15 mouse cellular contexts compared by ENCODE assay signal in the genomic region with DNA sequence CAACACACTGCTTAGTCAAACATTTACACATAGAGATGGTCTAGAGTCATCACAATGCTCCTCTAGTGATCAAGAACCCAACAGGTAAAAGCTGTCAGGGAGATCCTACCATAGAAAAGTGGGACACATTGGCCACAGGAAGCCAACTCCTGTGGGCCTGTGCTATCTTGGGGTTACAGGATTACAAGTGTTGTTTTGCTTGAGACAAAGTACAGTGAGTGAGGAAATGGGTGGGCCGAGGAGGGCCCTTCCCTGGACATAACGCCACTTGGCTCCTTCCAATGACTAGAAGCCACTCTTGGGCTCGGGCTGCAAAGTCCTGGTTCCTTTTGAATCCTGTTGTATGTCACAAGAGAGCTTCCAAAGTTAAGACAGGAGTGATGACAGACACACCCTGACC.
"Had no signal": no experiment of that assay in that cellular context is flagged by ENCODE, and none has a peak within 500 bp of the region (broad histone marks: within the 10 kb centered on the region; RNA-seq: fewer than 3 reads in every experiment).

No protein-coding gene starts in this region.

- H3K4me2 ChIP-seq: intestine, embryonic 15.5 days; kidney, embryonic 15.5 days; liver, embryonic 15.5 days; midbrain, embryonic 11.5 days; neural tube, embryonic 13.5 days had no signal

- H3K36me3 ChIP-seq: intestine, embryonic 15.5 days; kidney, embryonic 15.5 days; limb, embryonic 10.5 days; liver, embryonic 15.5 days; neural tube, embryonic 13.5 days had no signal

- H3K27ac ChIP-seq: intestine, embryonic 15.5 days; kidney, embryonic 15.5 days; left cerebral cortex, adult 2 months; limb, embryonic 10.5 days; liver, embryonic 15.5 days; macrophage; neural tube, embryonic 13.5 days had no signal

- H3K9me3 ChIP-seq: intestine, embryonic 15.5 days; kidney, embryonic 15.5 days; limb, embryonic 10.5 days; liver, embryonic 15.5 days; megakaryocyte, embryonic 14.5 days; neural tube, embryonic 13.5 days had no signal

- H3K27me3 ChIP-seq: intestine, embryonic 15.5 days; kidney, embryonic 15.5 days; liver, embryonic 15.5 days; neural tube, embryonic 13.5 days had no signal

- H3K9ac ChIP-seq: intestine, embryonic 15.5 days; kidney, embryonic 15.5 days; liver, embryonic 15.5 days; neural tube, embryonic 13.5 days had no signal

- DNase-seq: retina, postnatal 1 day; right cerebral cortex, postnatal 4 days; spleen, adult 18-20 months; thymus, adult 18-20 months; thymus, postnatal 14 days had no signal

- H3K4me3 ChIP-seq: intestine, embryonic 15.5 days; kidney, embryonic 15.5 days; left cerebral cortex, adult 2 months; limb, embryonic 10.5 days; liver, embryonic 15.5 days; megakaryocyte, embryonic 14.5 days; neural tube, embryonic 13.5 days had no signal

- ATAC-seq: intestine, embryonic 15.5 days; midbrain, embryonic 16.5 days had no signal
